Mouse (Mus musculus) layer of hippocampus, postnatal 25 days (tissue): ENCODE data around the gene Cpne4. TPM values are rescaled to one million over a fixed set of nuclear protein-coding genes. Genes with fewer than 3 reads are reported as not detected.

Experiments used
- DNase-seq, 2 experiments: peaks; one replicate each; pipeline ENCODE4 v3.0.0; 2022; ENCODE audit warnings: mixed read lengths in 2 of 2, low spot score in 1 of 2; ENCODE audit errors: extremely low spot score in 1 of 2
- total RNA-seq, 2 experiments: library from RNA; stranded (reverse); gene quantifications; 2 replicates each; pipeline ENCODE4 v1.2.3; 2021

Gene Cpne4
- total RNA-seq, 2 experiments from 2014 or later: 107 to 114 TPM

GRCm38 (mm10) chr9:104676665-104677064 is 129.6 kb downstream of the Cpne4 start:
- no peak for DNase-seq

GRCm38 (mm10) chr9:104678571-104678970 is 131.5 kb downstream of the Cpne4 start:
- no peak for DNase-seq

- DNase-seq: no peak
These were observed 140.0 kb downstream of the Cpne4 start for GRCm38 (mm10) chr9:104687051-104687450.

GRCm38 (mm10) chr9:104693145-104693544 is 146.1 kb downstream of the Cpne4 start:
- no peak for DNase-seq

GRCm38 (mm10) chr9:104710831-104711230 is 163.7 kb downstream of the Cpne4 start:
- no peak for DNase-seq

- DNase-seq: no peak
These were observed 178.2 kb downstream of the Cpne4 start for GRCm38 (mm10) chr9:104725311-104725710.

- DNase-seq: no peak
These were observed 195.7 kb downstream of the Cpne4 start for GRCm38 (mm10) chr9:104742661-104743380.

- DNase-seq: no peak
These were observed 208.4 kb downstream of the Cpne4 start for GRCm38 (mm10) chr9:104755519-104755918.

- DNase-seq: no peak
These were observed 212.9 kb downstream of the Cpne4 start for GRCm38 (mm10) chr9:104760031-104760430.

- DNase-seq: no peak
These were observed 229.2 kb downstream of the Cpne4 start for GRCm38 (mm10) chr9:104776198-104776815.

GRCm38 (mm10) chr9:104777135-104777534 is 230.0 kb downstream of the Cpne4 start:
- DNase-seq: no peak

GRCm38 (mm10) chr9:104777780-104778179 is 230.7 kb downstream of the Cpne4 start:
- DNase-seq: no peak

GRCm38 (mm10) chr9:104796601-104797000 is 249.5 kb downstream of the Cpne4 start:
- DNase-seq: no peak

GRCm38 (mm10) chr9:104804776-104805175 is 257.7 kb downstream of the Cpne4 start:
- DNase-seq: no peak

GRCm38 (mm10) chr9:104814681-104815080 is 267.6 kb downstream of the Cpne4 start:
- no peak for DNase-seq

GRCm38 (mm10) chr9:104828646-104829045 is 281.6 kb downstream of the Cpne4 start:
- no peak for DNase-seq

GRCm38 (mm10) chr9:104832934-104833539 is 286.0 kb downstream of the Cpne4 start:
- DNase-seq: no peak

GRCm38 (mm10) chr9:104837931-104838330 is 290.8 kb downstream of the Cpne4 start:
- DNase-seq: no peak

- DNase-seq: no peak
These were observed 294.2 kb downstream of the Cpne4 start for GRCm38 (mm10) chr9:104841278-104841677.

GRCm38 (mm10) chr9:104845226-104845930 is 298.3 kb downstream of the Cpne4 start:
- no peak for DNase-seq

GRCm38 (mm10) chr9:104853701-104854100 is 306.6 kb downstream of the Cpne4 start:
- DNase-seq: no peak
